Mouse (Mus musculus) liver, adult 2 months (tissue): ENCODE data around the gene Fhl3. TPM values are rescaled to one million over a fixed set of nuclear protein-coding genes. Genes with fewer than 3 reads are reported as not detected.
"Not testable (repeated sequence)": the region's sequence is repeated elsewhere in the genome, so short reads cannot be mapped to it uniquely, and the experiment has no call there.

Experiments
- DNase-seq: peaks from one replicate; pipeline ENCODE4 v3.0.0-alpha.2; 2011; ENCODE audit warnings: low read depth, low spot score; ENCODE audit errors: extremely low read depth
- H3K27ac ChIP-seq: fragments of 200-500 bp; replicated peaks from 2 replicates; pipeline ENCODE4 v1.5.1; 2012; ENCODE audit warnings: low read depth, mild to moderate bottlenecking, control low read depth, inconsistent platforms, low read length; ENCODE audit not compliant: insufficient read depth
- H3K27me3 ChIP-seq: fragments of 200-500 bp; 2 replicates; pipeline ENCODE4 v1.6.1; 2012; ENCODE audit warnings: mild to moderate bottlenecking, moderate library complexity, low read length, inconsistent platforms; ENCODE audit not compliant: control insufficient read depth, insufficient read depth
- H3K36me3 ChIP-seq: fragments of 200-500 bp; 2 replicates; pipeline ENCODE4 v1.6.1; 2012; ENCODE audit warnings: low read length, inconsistent platforms; ENCODE audit not compliant: control insufficient read depth, insufficient read depth
- H3K4me1 ChIP-seq: fragments of 200-500 bp; 2 replicates; pipeline ENCODE4 v1.6.1; 2011; ENCODE audit warnings: low read length; ENCODE audit not compliant: control insufficient read depth, insufficient read depth
- H3K4me3 ChIP-seq: fragments of 200-500 bp; 2 replicates; pipeline ENCODE4 v1.5.1; 2011; ENCODE audit warnings: low read depth, mild to moderate bottlenecking, control low read depth, low read length, moderate library complexity; ENCODE audit not compliant: insufficient read depth
- H3K79me2 ChIP-seq: fragments of 200-500 bp; 2 replicates; pipeline ENCODE4 v1.6.1; 2012; ENCODE audit warnings: inconsistent platforms, mild to moderate bottlenecking, low read length, moderate library complexity; ENCODE audit not compliant: control insufficient read depth, insufficient read depth
- H3K9ac ChIP-seq: fragments of 200-500 bp; 2 replicates; pipeline ENCODE4 v1.6.1; 2012; ENCODE audit warnings: low read depth, mild to moderate bottlenecking, control low read depth, inconsistent platforms, low read length
- CTCF ChIP-seq: fragments of 200-500 bp; IDR thresholded peaks from 2 replicates; pipeline ENCODE4 v1.5.1; 2011; ENCODE audit warnings: low read depth, low read length, control low read depth
- POLR2A ChIP-seq: fragments of 200-500 bp; IDR thresholded peaks from 2 replicates; pipeline ENCODE4 v1.6.1; 2011; ENCODE audit warnings: low read length, control low read depth; ENCODE audit not compliant: insufficient read depth; ENCODE audit errors: extremely low read depth
- WGBS: fragments of 180-500 bp; shearing (Covaris S2); methylation state at CpG from one replicate; pipeline ENCODE4 v1.1.7; 2018; 5-methylcytosine and 5-hydroxymethylcytosine counted together
- polyA plus RNA-seq: library from polyadenylated mRNA; depleted of rRNA; stranded (reverse); fragments of >200 nt; gene quantifications from 2 replicates; pipeline ENCODE4 v1.2.3, GENCODE M21; 2012
- total RNA-seq: library from RNA; depleted of rRNA; stranded (reverse); fragments of >200 nt; gene quantifications from 2 replicates; pipeline ENCODE4 v1.2.3, GENCODE M21; 2014

The Fhl3 gene
- total and polyA plus RNA-seq, 2 experiments = 0.28 to 1.5 TPM

- Histone ChIP-seq H3K4me3 (peak overlapping the region; percentile 72), H3K9ac (peak overlapping the region; percentile 80), H3K79me2 (no peaks in the 10 kb centered on the region), H3K36me3 (no peaks in the 10 kb centered on the region), H3K4me1 (peaks cover 15% of the 10 kb centered on the region), H3K27me3 (no peaks in the 10 kb centered on the region), H3K27ac (peak overlapping the region; percentile 95)
- WGBS = under 1% methylated on average over 41 of the region's 41 CpGs
- TF ChIP-seq CTCF (no peak), POLR2A (peak; percentile 85)
- peak; percentile 86 for DNase-seq
These were observed 8.3 kb downstream of the Fhl3 start for GRCm38 (mm10) chr4:124708518-124709477.

GRCm38 (mm10) chr4:124709961-124710446, 9.5 kb downstream of the Fhl3 start:
- under 1% methylated on average over 18 of the region's 18 CpGs for WGBS
- no peaks in the 10 kb centered on the region for H3K27me3 ChIP-seq
- TF ChIP-seq CTCF = no peak
- no peak for TF ChIP-seq POLR2A
- H3K9ac ChIP-seq = peak overlapping the region; percentile 30
- H3K36me3 ChIP-seq = no peaks in the 10 kb centered on the region
- 0 out of 2 replicates have a peak, but pooled peaks cover 2% of the 10 kb centered on the region for H3K79me2 ChIP-seq
- H3K4me1 ChIP-seq = peaks cover 12% of the 10 kb centered on the region
- peak overlapping the region; percentile 19 for H3K4me3 ChIP-seq
- H3K27ac ChIP-seq = peak overlapping the region; percentile 95
- peak; percentile 90 for DNase-seq

- H3K4me3 ChIP-seq = no peak overlapping the region
- TF ChIP-seq POLR2A (no peak), CTCF (peak; percentile 37; the same call in 1 of the 2 replicates)
- no peaks in the 10 kb centered on the region; the same call in 1 of the 2 replicates for H3K36me3 ChIP-seq
- 8% methylated on average over 5 of the region's 5 CpGs for WGBS
- H3K4me1 ChIP-seq = peaks cover 14% of the 10 kb centered on the region
- peaks cover 11% of the 10 kb centered on the region; the same call in 1 of the 2 replicates for H3K79me2 ChIP-seq
- no peak overlapping the region for H3K27ac ChIP-seq
- peak; percentile 63 for DNase-seq
- no peaks in the 10 kb centered on the region for H3K27me3 ChIP-seq
- H3K9ac ChIP-seq = no peak overlapping the region
These were observed 10.3 kb downstream of the Fhl3 start for GRCm38 (mm10) chr4:124710776-124711291.

GRCm38 (mm10) chr4:124712618-124713017, 12.1 kb downstream of the Fhl3 start:
- Histone ChIP-seq H3K27me3 (no peaks in the 10 kb centered on the region), H3K27ac (no peak overlapping the region), H3K36me3 (peaks cover 4% of the 10 kb centered on the region; the same call in 1 of the 2 replicates), H3K9ac (no peak overlapping the region), H3K4me1 (peaks cover 15% of the 10 kb centered on the region), H3K4me3 (no peak overlapping the region), H3K79me2 (peaks cover 16% of the 10 kb centered on the region; the same call in 1 of the 2 replicates)
- WGBS = 92% methylated on average over 6 of the region's 6 CpGs
- TF ChIP-seq CTCF = no peak
- no peak for TF ChIP-seq POLR2A
- no peak for DNase-seq

- not testable (repeated sequence) for DNase-seq
These were observed 13.3 kb downstream of the Fhl3 start for GRCm38 (mm10) chr4:124713850-124714249.

More at GRCm38 (mm10) chr4:124713850-124714249, 13.3 kb downstream of the Fhl3 start:
- not testable (repeated sequence) for H3K9ac ChIP-seq, H3K27ac ChIP-seq, H3K4me3 ChIP-seq, H3K27me3 ChIP-seq
- Histone ChIP-seq H3K4me1 (peaks cover 12% of the 10 kb centered on the region), H3K36me3 (peaks cover 16% of the 10 kb centered on the region), H3K79me2 (peaks cover 16% of the 10 kb centered on the region; the same call in 1 of the 2 replicates)
- WGBS = 84% methylated on average over 5 of the region's 5 CpGs
